In genomic region chr2:33268384-33269131, GRCm38 (mm10) we compare ENCODE assay signal across 14 mouse cellular contexts. TPM values are rescaled to one million over a fixed set of nuclear protein-coding genes. Genes with fewer than 3 reads are reported as not detected.
A peak's percentile ranks its signal among the peaks of the same experiment; 100 is the strongest.
DNase-seq lines count a peak whose midpoint lies in the region; ATAC-seq and TF ChIP-seq lines count a peak whose summit lies in the region.
"Had no signal": no experiment of that assay in that cellular context is flagged by ENCODE, and none has a peak within 500 bp of the region (broad histone marks: within the 10 kb centered on the region; RNA-seq: fewer than 3 reads in every experiment).

No protein-coding gene starts in this region.

- peaks cover 13% of the 10 kb centered on the region for H3K4me1 ChIP-seq in forebrain, postnatal 0 days (ENCODE audit: insufficient read depth)
- peaks cover 12% of the 10 kb centered on the region for H3K4me1 ChIP-seq in forebrain, embryonic 14.5 days (ENCODE audit: control insufficient read depth, insufficient read depth, low read length)
- H3K4me1 ChIP-seq in hindbrain, postnatal 0 days (ENCODE audit: insufficient read depth, low read length), result 0 out of 2 replicates have a peak, but pooled peaks cover 3% of the 10 kb centered on the region
- peaks cover 7% of the 10 kb centered on the region for H3K4me1 ChIP-seq in hindbrain, embryonic 16.5 days (ENCODE audit: control insufficient read depth, insufficient read depth, low read depth, low read length)
- peaks cover 50% of the 10 kb centered on the region for H3K4me1 ChIP-seq in heart, postnatal 0 days (ENCODE audit: control insufficient read depth, insufficient read depth)
- H3K4me1 ChIP-seq: liver, embryonic 15.5 days had no signal

- no peak overlapping the region for H3K9ac ChIP-seq in forebrain, postnatal 0 days
- no peak overlapping the region for H3K9ac ChIP-seq in forebrain, embryonic 14.5 days (ENCODE audit: low read length)
- H3K9ac ChIP-seq in hindbrain, postnatal 0 days (replicated peaks; ENCODE audit: low read length), result no peak overlapping the region
- no peak overlapping the region for H3K9ac ChIP-seq in hindbrain, embryonic 16.5 days (ENCODE audit: low read depth, low read length)
- no peak overlapping the region for H3K9ac ChIP-seq in heart, postnatal 0 days (replicated peaks; ENCODE audit: low read depth, low read length)
- H3K9ac ChIP-seq: embryonic facial prominence, embryonic 15.5 days; liver, embryonic 15.5 days had no signal

- ATAC-seq in forebrain, postnatal 0 days, result no peak
- no peak for ATAC-seq in forebrain, embryonic 14.5 days
- no peak for ATAC-seq in hindbrain, postnatal 0 days
- no peak for ATAC-seq in hindbrain, embryonic 16.5 days
- ATAC-seq in heart, postnatal 0 days (ENCODE audit: insufficient read depth, low read depth), result peak; percentile 66

- H3K27me3 ChIP-seq in forebrain, postnatal 0 days (ENCODE audit: insufficient read depth, low read length), result no peaks in the 10 kb centered on the region
- no peaks in the 10 kb centered on the region for H3K27me3 ChIP-seq in forebrain, embryonic 14.5 days (replicated peaks; ENCODE audit: control insufficient read depth, insufficient read depth, low read length)
- H3K27me3 ChIP-seq in hindbrain, postnatal 0 days (ENCODE audit: insufficient read depth, low read length), result no peaks in the 10 kb centered on the region
- H3K27me3 ChIP-seq in hindbrain, embryonic 16.5 days (replicated peaks; ENCODE audit: control insufficient read depth, insufficient read depth, low read length), result no peaks in the 10 kb centered on the region
- no peaks in the 10 kb centered on the region for H3K27me3 ChIP-seq in heart, postnatal 0 days (ENCODE audit: control insufficient read depth, insufficient read depth, low read length)
- H3K27me3 ChIP-seq: embryonic facial prominence, embryonic 15.5 days; liver, embryonic 15.5 days had no signal

- no peak overlapping the region for H3K4me2 ChIP-seq in forebrain, postnatal 0 days (ENCODE audit: low read depth)
- H3K4me2 ChIP-seq in forebrain, embryonic 14.5 days (ENCODE audit: low read length), result no peak overlapping the region
- H3K4me2 ChIP-seq in hindbrain, postnatal 0 days (ENCODE audit: low read depth, low read length), result no peak overlapping the region
- H3K4me2 ChIP-seq in hindbrain, embryonic 16.5 days (ENCODE audit: low read length), result no peak overlapping the region
- no peak overlapping the region for H3K4me2 ChIP-seq in heart, postnatal 0 days (ENCODE audit: low read depth, low read length)
- H3K4me2 ChIP-seq: embryonic facial prominence, embryonic 15.5 days; liver, embryonic 15.5 days had no signal

- 77% methylated on average over 6 of the region's 6 CpGs for WGBS in forebrain, postnatal 0 days
- 88% methylated on average over 6 of the region's 6 CpGs for WGBS in forebrain, embryonic 14.5 days
- 69% methylated on average over 6 of the region's 6 CpGs for WGBS in hindbrain, postnatal 0 days
- WGBS in hindbrain, embryonic 16.5 days, result 81% methylated on average over 6 of the region's 6 CpGs
- WGBS in heart, postnatal 0 days, result 49% methylated on average over 6 of the region's 6 CpGs

- no peak for TF ChIP-seq CTCF in forebrain, postnatal 0 days (IDR thresholded peaks at IDR 0.05; ENCODE audit: low read depth)
- no peak for TF ChIP-seq CTCF in hindbrain, postnatal 0 days (IDR thresholded peaks at IDR 0.05; ENCODE audit: low read depth)
- TF ChIP-seq CTCF in heart, postnatal 0 days (IDR thresholded peaks at IDR 0.05; ENCODE audit: low read depth), result no peak

- H3K36me3 ChIP-seq in forebrain, postnatal 0 days (ENCODE audit: insufficient read depth), result peaks cover 21% of the 10 kb centered on the region
- H3K36me3 ChIP-seq in forebrain, embryonic 14.5 days (ENCODE audit: control insufficient read depth, insufficient read depth, low read length), result peaks cover 24% of the 10 kb centered on the region
- H3K36me3 ChIP-seq in hindbrain, postnatal 0 days (ENCODE audit: insufficient read depth, low read length), result no peaks in the 10 kb centered on the region; the same call in 1 of the 2 replicates
- no peaks in the 10 kb centered on the region for H3K36me3 ChIP-seq in hindbrain, embryonic 16.5 days (ENCODE audit: control insufficient read depth, insufficient read depth, low read length)
- H3K36me3 ChIP-seq in heart, postnatal 0 days (replicated peaks; ENCODE audit: control insufficient read depth, insufficient read depth, low read length), result no peaks in the 10 kb centered on the region
- H3K36me3 ChIP-seq: embryonic facial prominence, embryonic 15.5 days; liver, embryonic 15.5 days had no signal

- DNase-seq in forebrain, postnatal 0 days, result no peak
- no peak for DNase-seq in forebrain, embryonic 14.5 days (ENCODE audit: low spot score)
- no peak for DNase-seq in hindbrain, postnatal 0 days (ENCODE audit: low spot score)
- peak; percentile 33 for DNase-seq in ZHBTc4 (ENCODE audit: low read depth, low spot score)
- DNase-seq in heart, postnatal 0 days (ENCODE audit: low spot score), result peak; percentile 59
- DNase-seq in cerebellum, adult 9-11 months, result no peak
- no peak for DNase-seq in lung, adult 18-20 months
- DNase-seq: kidney, postnatal 36 days; thymus, postnatal 4 days had no signal

- TF ChIP-seq EP300 in heart, postnatal 0 days (IDR thresholded peaks at IDR 0.05; ENCODE audit: low read depth), result no peak

- no peak overlapping the region for H3K4me3 ChIP-seq in forebrain, postnatal 0 days (ENCODE audit: low read depth, low read length)
- H3K4me3 ChIP-seq in forebrain, embryonic 14.5 days (ENCODE audit: low read depth, low read length), result no peak overlapping the region
- H3K4me3 ChIP-seq in hindbrain, postnatal 0 days (ENCODE audit: low read length), result no peak overlapping the region
- no peak overlapping the region for H3K4me3 ChIP-seq in hindbrain, embryonic 16.5 days (ENCODE audit: low read length)
- H3K4me3 ChIP-seq in heart, postnatal 0 days (ENCODE audit: low read depth, low read length), result no peak overlapping the region
- H3K4me3 ChIP-seq: embryonic facial prominence, embryonic 15.5 days; hindbrain, embryonic 10.5 days; liver, embryonic 15.5 days had no signal

- no peaks in the 10 kb centered on the region for H3K9me3 ChIP-seq in forebrain, postnatal 0 days (ENCODE audit: low read length)
- no peaks in the 10 kb centered on the region for H3K9me3 ChIP-seq in forebrain, embryonic 14.5 days (replicated peaks; ENCODE audit: control insufficient read depth, low read length)
- no peaks in the 10 kb centered on the region for H3K9me3 ChIP-seq in hindbrain, postnatal 0 days (ENCODE audit: low read length)
- no peaks in the 10 kb centered on the region for H3K9me3 ChIP-seq in hindbrain, embryonic 16.5 days (ENCODE audit: control insufficient read depth, low read length)
- no peaks in the 10 kb centered on the region for H3K9me3 ChIP-seq in heart, postnatal 0 days (replicated peaks; ENCODE audit: control insufficient read depth, low read length)
- H3K9me3 ChIP-seq: embryonic facial prominence, embryonic 15.5 days; hindbrain, embryonic 10.5 days; liver, embryonic 15.5 days had no signal

- H3K27ac ChIP-seq in forebrain, postnatal 0 days (ENCODE audit: low read depth, low read length), result peak overlapping the region; percentile 54; the same call in 1 of the 2 replicates
- no peak overlapping the region for H3K27ac ChIP-seq in forebrain, embryonic 14.5 days (ENCODE audit: low read depth, low read length)
- peak overlapping the region; percentile 41; the same call in 1 of the 2 replicates for H3K27ac ChIP-seq in hindbrain, postnatal 0 days
- H3K27ac ChIP-seq in hindbrain, embryonic 16.5 days (ENCODE audit: low read depth, low read length), result no peak overlapping the region
- peak overlapping the region; percentile 93 for H3K27ac ChIP-seq in heart, postnatal 0 days (ENCODE audit: low read depth)
- H3K27ac ChIP-seq: embryonic facial prominence, embryonic 15.5 days; hindbrain, embryonic 10.5 days; liver, embryonic 15.5 days; macrophage had no signal

RNA-seq across cellular contexts. Expression of gene Angptl2, which starts 52.7 kb away (rescaled TPM):
- 7.9 and 17.5 TPM in 2 replicates for total RNA-seq in forebrain, postnatal 0 days (2014; rRNA removed)
- polyA plus RNA-seq in forebrain, postnatal 0 days (2015; fragmentation: Nextera tagmentation; extraction: Ambion mirVana), result 7.1 and 7.7 TPM in 2 replicates
- polyA plus RNA-seq in forebrain, embryonic 14.5 days (2014; fragmentation: Nextera tagmentation; extraction: Ambion mirVana), result 8.0 and 12.0 TPM in 2 replicates
- total RNA-seq in hindbrain, postnatal 0 days (2014; rRNA removed), result 16.3 and 22.0 TPM in 2 replicates
- 9.3 and 11.5 TPM in 2 replicates for polyA plus RNA-seq in hindbrain, postnatal 0 days (2015; fragmentation: Nextera tagmentation; extraction: Ambion mirVana)
- 13.4 and 20.5 TPM in 2 replicates for polyA plus RNA-seq in hindbrain, embryonic 16.5 days (2015; fragmentation: Nextera tagmentation; extraction: Ambion mirVana)
- total RNA-seq in heart, postnatal 0 days (2014; rRNA removed; ENCODE audit: low replicate concordance), result 124 and 149 TPM in 2 replicates
- polyA plus RNA-seq in heart, postnatal 0 days (2015; fragmentation: Nextera tagmentation; extraction: Ambion mirVana), result 58.0 and 66.5 TPM in 2 replicates

Comparison
In these comparisons a context has a peak if more than half of its experiments do, and no peak if none do; other contexts are left out.
1. H3K27ac ChIP-seq: peak in forebrain, postnatal 0 days (single experiment), hindbrain, postnatal 0 days (single experiment) and heart, postnatal 0 days (single experiment); none in forebrain, embryonic 14.5 days (single experiment) and hindbrain, embryonic 16.5 days (single experiment).
2. DNase-seq: peak in ZHBTc4 (single experiment) and heart, postnatal 0 days (single experiment); none in forebrain, postnatal 0 days (single experiment), forebrain, embryonic 14.5 days (single experiment), hindbrain, postnatal 0 days (single experiment), cerebellum, adult 9-11 months (single experiment) and lung, adult 18-20 months (0 of 2).